Mouse (Mus musculus) kidney, adult 2 months (tissue): ENCODE measurements around the gene Hoxd13.

Source experiments
- CTCF ChIP-seq: fragments of 200-500 bp; conservative IDR thresholded peaks from 2 replicates; pipeline ENCODE4 v1.5.1; 2011; ENCODE audit warnings: low read depth, mild to moderate bottlenecking, control low read depth, low read length, moderate library complexity, mixed read lengths; ENCODE audit not compliant: insufficient read depth, insufficient read length
- POLR2A ChIP-seq: fragments of 200-500 bp; IDR thresholded peaks from one replicate; pipeline ENCODE4 v1.6.1; 2011; ENCODE audit warnings: low read depth, low read length, control low read depth

DNA sequence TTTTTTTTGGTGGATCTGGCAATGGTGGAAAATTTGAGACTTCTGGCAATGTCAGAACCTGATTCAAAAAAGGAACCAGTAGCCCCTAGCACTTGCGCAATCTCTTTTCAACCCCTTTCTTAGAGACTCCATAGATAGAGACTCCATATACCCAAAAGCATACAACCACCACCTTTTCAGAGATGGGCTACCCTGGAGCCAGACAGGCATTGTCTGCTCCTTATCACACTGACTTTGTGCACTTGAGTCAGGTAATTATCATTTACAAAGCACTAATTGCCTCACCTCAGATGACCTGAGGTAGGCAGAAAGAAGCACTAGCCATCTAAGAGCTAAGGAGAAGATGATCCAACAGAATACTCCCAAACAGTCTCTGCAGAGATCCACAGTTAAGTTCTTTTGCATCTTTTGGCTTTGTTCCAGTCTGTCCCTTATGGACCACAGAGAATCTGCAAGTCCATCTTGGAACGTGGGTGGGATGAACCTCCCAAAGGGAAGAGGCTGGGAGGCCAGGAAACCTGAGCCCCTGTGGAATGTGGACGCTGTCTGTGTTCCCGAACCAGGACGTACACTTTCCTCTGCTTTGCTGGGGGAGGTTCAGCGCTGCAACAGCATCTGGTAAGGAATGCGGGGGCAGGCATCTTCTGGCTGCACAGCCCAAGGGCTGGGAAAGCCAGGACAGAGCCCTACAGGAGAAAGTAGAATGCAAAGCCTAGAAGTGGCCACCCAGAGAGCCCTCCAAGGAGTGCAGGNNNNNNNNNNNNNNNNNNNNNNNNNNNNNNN, 20.8 kb upstream of the Hoxd13 start:
- TF ChIP-seq CTCF (no peak), POLR2A (no peak)
